Mouse (Mus musculus) 416B (cell line): ENCODE data around the gene Otud7a.

Source experiments
- DNase-seq: peaks from one replicate; pipeline ENCODE4 v3.0.0; 2011; ENCODE audit warnings: low read depth

Gene Otud7a

DNA sequence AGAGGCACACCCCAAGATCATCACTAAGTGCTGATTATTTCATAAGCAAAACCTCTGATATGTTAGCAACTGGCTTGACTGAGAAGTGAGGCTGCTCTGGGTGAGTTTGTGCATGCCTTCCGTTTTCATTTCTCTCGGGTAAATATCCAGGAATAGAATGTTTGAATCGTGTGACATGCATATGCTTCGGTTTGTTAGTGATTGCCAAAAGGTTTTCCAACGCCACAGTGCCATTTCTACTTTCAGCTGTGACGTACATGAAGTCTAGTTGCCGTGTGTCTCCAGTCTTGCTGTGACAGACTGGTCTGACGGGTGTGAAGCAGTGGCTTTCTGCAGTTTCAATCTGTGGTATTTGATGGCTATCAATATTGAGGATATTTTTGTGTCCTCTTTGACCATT, 273.4 kb downstream of the Otud7a start:
- DNase-seq = no peak

DNA sequence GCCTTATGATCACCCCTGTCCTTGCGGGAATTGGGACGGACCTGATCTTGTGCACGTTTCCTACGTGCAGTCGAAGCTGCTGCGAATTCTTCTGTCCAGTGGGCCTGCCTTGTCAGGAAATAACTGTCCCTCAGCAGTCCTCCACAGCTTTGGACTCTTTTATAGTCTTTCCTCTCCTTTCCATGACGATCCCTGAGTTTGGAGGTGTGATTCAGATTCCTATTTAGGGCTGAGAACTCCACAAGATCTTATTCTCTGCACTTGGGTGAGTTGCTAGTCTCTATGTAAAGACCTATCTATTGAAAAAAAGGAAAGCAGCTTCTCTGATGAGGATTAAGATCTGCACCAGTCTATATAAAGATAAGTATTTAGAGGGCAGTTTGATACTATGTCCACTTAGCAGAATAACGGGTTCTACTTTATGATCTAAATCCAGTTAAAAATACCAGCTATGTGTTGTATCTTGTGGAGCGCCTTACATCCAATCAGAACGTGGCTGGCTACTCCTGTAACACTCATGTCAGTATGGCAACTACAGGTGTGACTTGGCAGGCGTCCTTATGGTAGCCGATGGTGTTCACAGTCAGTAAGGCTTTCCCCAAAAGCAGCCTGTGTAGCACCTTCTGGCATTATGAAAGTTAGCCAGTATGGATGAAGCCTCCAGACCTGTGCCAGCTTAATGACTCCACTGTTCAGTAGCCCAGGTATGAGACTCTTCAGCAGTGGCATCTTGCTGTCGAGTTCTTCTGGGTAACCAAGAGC, 274.8 kb downstream of the Otud7a start:
- no peak for DNase-seq

DNA sequence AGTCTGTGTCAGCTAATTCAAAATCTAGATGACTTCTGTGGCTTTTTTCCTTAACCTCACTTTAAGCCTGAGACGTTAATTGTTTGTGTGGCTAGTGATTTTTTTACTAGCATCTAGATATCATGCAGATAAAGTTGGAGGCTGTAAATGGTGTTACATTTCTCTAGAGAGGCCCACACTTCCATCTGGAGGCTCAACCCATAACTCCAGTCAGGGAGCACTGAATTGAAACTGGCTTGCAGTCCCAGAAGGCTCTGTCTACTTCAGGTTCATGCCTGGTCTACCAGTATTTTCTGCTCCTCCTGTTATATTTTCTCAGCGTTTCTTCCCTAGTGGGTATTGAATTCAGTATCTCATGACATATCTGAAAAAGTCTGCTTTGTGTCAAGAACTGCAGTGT, 276.1 kb downstream of the Otud7a start:
- no peak for DNase-seq

DNA sequence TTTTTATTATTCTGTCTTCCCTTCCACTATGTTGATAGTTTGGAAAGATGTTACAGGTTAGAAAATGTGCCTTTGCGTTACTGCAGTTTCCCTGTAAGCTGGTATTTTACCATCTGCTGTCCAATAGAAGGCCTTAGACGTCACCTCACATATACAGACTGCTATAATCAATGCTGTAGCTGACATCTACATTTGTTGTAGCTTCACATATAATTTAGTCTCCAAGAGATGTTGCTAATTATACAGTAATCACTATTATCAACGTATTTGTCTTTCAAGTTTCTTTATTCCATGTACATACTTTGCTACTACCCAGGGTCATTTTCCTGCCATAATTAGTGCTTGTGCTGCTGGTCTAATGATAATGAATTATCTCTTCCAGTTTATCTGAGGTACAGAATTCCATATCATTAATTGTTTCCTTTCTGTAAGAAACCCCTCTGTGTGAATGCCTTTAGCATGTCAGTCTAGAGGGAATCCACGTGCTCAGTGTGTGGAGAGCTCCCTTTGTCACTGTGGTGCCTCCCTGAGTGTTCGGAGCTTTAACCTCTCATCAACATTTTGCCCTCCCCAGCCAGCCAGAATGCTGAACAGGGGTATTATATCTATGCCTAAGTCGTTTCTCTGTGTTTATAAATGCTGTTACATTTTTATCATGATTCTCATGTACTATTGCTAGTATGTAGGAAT, 280.6 kb downstream of the Otud7a start:
- no peak for DNase-seq

- no peak for DNase-seq
These were observed 285.1 kb downstream of the Otud7a start for GRCm38 (mm10) chr7:63729605-63730004.

GRCm38 (mm10) chr7:63730012-63730411, 285.5 kb downstream of the Otud7a start:
- DNase-seq = no peak

DNA sequence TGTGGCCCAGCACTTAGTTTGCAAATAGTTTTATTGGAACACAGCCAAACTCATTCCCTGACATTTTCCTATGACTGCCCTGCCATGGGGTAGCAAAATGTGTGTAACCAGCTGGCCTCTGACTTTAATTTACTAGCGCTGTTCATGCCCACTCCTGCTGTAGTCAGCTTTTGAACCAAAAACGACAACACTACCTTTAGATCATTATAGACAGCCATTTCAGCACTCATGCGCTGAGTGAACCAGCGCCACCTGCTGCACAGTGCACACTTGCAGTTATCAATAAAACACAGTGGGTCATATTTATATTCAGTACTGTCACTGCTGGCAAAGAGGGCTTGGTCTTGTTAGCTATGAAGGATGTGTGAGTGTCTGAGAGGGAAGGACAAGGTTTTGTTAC, 293.2 kb downstream of the Otud7a start:
- peak; percentile 13 for DNase-seq

DNA sequence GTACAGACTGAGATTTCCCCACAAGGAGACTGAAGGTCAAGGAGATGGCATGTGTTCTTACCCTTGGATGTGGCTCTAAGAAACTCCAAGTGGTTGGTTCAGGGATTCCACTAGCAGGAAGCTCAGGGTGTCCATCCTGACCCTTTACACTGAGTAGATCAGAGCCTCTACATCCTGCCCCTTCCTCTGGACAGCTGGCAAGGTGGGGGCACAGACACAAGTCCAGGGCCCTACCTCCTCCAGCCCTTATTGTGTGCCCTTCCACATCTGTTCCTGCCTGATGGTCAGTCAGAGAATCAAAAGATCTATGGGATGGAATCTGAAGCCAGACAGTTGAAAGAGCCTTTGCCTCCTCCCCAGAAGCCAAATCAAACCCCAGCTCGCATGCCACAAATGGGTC, 293.6 kb downstream of the Otud7a start:
- DNase-seq = no peak

DNA sequence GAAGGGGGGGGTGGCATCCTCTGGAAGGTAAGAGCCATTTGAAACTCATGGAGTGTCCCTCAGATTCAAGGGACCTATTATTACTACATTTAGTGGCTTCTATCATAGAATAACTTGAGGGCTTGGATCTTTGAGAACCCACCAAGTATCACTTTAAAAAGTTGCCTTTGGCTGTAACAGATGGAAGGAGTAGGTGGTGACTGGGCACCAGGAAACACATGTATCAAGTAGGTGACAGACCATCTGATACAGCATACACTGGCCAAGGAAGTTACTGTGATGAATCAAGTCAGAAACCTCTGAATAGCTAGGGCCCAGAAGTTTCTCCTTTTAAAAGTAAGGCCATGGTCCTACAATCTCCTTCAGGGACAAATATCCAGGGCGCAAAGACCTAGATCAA, 298.6 kb downstream of the Otud7a start:
- DNase-seq = no peak

DNA sequence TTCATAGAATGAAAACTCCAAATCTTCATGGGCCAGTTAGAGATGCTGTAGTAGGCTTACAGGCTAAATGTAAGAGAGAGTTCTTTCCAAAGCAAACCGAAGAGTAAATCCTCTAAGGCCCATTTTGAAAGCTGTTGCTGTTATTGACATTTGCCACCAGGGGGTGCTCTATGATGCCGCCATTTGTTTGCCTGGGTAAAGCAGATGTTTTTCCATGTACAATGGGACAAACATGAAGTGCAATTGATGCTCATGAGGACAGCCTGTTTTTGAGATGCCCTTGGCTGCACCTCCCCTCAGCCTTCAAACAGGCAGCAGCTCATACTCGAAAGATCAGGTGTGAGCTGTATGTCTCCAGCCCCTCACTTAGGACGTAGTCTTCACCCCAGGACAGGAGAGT, 307.5 kb downstream of the Otud7a start:
- peak; percentile 62 for DNase-seq

DNA sequence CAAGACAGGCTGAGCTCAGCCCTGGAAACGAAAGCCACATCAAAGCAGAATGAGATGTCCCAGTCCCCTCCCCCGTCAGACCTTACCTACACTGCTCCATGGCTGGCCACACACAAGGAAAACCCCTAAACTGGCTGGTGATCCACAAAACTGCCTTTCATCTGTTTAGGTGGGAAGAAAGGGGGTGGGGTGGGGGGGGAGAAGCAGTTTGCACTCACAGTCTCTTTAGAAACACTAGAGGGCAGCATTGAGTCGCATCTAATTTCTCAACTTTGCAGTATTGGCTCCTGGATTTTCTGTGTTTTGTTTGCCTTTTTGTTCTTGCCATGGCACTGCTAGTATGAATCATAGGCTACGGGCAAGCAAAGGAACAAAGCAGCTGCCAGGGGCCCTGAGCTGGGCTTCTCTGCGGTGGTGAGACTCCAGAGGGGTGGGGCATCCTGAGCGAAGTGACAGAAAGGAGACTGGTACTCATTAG, 308.8 kb downstream of the Otud7a start:
- DNase-seq = peak; percentile 82

- no peak for DNase-seq
These were observed 310.3 kb downstream of the Otud7a start for GRCm38 (mm10) chr7:63754573-63755475.

DNA sequence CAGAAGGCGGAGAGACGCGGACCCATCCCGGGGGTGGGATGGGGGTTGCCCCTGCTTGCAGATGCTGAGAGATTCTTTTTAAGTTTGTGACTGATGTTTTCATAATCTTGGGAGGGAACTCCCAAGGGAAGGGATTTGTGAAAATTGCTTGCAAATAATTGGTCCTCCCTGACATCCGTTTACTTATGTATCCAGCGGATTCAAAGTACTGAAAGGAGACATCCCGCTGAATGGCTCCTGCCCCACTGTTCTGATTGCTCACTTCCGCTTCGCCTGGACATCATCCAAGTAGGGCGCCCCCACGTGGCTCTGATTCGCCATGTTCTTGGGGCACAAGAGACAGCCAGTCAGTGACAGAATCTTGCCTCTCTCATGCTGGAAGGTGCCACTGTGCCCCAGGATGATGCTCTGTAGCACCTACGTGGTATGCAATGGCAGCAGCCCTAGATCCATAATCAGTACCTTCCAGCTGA, 311.0 kb downstream of the Otud7a start:
- DNase-seq = peak; percentile 44

GRCm38 (mm10) chr7:63757136-63757677, 312.7 kb downstream of the Otud7a start:
- no peak for DNase-seq

DNA sequence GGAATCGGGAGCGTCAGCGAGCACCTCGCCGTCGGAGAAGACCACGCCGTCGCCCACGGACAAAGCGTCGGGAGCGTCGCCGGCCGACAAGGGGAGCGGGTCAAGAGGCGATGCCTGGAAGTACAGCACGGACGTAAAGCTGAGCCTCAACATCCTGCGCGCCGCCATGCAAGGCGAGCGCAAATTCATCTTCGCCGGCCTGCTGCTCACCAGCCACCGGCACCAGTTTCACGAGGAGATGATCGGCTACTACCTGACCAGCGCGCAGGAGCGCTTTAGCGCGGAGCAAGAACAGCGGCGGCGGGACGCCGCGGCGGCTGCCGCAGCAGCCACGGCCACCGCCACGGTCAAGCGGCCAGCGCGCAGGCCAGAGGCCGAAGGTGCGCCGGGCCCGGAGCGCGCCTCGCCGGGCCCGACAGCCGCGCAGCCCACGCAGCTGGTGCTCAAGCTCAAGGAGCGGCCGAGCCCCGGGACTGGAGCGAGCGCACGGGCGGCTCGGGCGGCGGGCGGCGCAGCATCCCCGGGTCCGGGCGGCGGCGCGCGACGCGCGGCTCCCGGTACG, 313.2 kb downstream of the Otud7a start:
- no peak for DNase-seq

DNA sequence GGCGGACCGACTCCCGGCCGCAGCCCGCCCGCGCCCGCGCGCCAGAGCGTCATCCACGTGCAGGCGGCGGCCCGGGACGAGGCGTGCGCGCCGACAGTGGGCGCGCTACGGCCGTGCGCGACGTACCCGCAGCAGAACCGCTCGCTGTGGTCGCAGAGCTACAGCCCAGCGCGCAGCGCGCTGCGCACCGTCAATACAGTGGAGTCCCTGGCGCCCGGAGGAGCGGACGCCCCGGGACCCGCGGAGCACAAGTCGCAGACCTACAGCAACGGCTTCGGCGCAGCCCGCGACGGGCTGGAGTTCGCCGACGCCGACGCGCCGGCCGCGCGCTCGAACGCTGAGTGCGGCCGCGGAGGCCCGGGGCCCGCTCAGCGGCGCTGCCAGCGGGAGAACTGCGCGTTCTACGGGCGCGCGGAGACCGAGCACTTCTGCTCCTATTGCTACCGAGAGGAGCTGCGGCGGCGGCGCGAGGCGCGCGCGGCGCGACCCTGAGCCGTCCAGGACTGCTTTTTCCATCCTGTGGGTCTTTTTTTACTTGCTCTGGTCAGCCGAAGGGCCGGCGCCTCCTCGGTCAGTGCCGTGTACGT, 313.8 kb downstream of the Otud7a start:
- DNase-seq = no peak

DNA sequence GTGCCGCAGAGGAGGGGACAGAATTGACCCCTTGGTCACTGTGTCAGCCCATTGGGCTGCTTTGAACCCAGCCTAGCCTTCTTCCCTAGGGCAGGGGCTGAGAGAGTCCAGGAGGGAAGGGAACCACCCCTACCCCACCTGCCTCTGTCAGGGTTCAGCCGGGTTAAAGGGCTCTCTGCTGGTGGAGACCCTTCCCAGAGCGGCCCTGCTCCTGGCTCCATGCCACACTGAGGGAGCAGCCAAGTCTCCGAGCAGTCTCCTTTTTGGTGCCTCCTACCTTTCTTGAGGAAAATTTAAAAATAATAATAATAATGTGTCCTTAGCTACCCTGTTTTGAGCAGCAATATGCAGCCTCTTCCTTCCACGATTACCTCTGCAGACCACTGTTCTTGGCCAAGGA, 315.1 kb downstream of the Otud7a start:
- DNase-seq = no peak

DNA sequence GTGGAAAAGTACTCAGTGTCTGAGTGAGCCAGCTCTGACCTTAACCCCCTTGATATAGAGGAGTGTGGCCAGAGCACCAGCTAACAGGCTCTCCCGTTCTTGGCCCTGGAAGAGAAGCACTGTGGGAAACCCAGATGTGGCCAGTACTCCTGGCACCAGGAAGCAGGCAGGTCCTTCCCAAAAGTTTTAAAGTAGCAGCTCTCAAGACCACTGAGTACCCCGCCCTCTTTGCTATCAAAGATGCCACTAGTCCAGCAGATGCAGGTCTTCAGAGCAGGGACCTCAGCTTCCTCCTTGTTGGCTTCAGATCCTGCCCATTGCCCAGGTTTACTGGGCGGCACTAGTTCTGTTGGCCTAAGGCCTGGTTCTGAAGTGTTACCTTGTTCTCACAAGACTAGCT, 318.0 kb downstream of the Otud7a start:
- DNase-seq = no peak

- DNase-seq = no peak
These were observed 324.0 kb downstream of the Otud7a start for GRCm38 (mm10) chr7:63768398-63769029.

DNA sequence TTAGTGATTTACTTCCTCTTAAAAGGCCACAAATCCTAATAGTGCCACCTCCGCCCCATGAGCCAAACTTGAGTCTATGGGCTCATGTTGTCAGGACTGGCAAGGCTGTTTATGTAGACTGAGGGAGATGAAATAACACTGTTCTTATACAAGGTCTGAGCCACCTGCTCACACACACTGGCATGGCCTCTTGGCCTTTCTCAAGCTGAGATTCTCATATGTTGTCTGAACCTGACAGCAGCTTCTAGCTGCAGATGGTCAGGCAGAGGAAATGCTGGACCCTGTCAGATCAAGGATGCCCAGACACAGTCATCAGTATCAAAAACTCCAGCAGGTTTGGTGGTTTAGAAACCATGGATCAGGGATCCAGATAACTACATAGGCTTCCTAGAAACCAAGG, 328.7 kb downstream of the Otud7a start:
- DNase-seq = no peak

DNA sequence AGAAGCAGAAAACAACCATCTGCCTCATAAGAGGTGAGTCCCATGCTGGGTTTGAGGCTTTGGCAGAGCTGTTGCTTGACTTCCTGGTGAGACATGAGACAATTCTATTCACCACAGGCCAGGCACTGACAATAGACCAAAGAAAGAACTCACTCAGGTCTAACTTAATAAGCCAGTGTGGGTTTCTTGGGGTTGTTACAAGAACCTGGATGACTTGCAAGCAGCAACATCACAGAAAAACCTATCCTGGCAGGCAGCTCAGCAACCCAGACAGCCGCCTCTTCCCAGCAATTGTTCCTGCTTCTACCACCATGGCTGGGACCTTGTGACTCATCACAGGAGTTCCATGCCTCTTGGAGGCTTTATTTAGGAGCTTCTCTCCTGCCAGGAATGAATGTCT, 329.7 kb downstream of the Otud7a start:
- DNase-seq = no peak
